Mouse (Mus musculus): ENCODE measurements at regions not wholly inside any gene's neighbourhood (a gene's known extent, or its start where the extent isn't known, plus 50 kb on each side); places are given as distances from the start of the nearest gene placed in this dataset.

DNA sequence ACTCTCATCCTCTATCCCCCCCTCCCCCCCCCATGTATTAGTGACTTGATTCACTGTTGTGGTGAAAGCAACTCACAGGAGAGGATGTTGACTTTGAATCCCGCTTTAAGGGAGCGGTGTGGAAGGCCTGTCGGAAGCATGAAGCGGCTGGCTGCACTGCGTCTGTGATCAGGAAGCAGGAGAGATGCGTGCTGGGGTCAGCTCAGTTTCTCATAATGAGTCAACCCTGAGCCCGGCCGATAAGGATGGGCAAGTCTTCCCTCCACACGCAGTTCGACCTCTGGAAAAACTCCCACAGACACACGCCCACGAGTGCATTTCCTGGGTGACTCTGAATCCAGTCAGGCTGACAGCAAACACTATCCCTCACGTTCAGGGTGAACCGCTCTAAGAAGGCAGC lies 398.0 kb downstream of the Sox9 start:
- no peak for TF ChIP-seq CTCF (IDR thresholded peaks at IDR 0.05; ENCODE audit: low read depth, low read length)
- no peak for TF ChIP-seq POLR2A (IDR thresholded peaks at IDR 0.05; ENCODE audit: borderline replicate concordance, low read depth, low read length)
- Histone ChIP-seq H3K27ac (ENCODE audit: insufficient read depth, low read depth, low read length) (no peak overlapping the region), H3K4me1 (ENCODE audit: control insufficient read depth, insufficient read depth, low read length) (no peaks in the 10 kb centered on the region), H3K4me3 (ENCODE audit: insufficient read depth, low read length) (no peak overlapping the region)

DNA sequence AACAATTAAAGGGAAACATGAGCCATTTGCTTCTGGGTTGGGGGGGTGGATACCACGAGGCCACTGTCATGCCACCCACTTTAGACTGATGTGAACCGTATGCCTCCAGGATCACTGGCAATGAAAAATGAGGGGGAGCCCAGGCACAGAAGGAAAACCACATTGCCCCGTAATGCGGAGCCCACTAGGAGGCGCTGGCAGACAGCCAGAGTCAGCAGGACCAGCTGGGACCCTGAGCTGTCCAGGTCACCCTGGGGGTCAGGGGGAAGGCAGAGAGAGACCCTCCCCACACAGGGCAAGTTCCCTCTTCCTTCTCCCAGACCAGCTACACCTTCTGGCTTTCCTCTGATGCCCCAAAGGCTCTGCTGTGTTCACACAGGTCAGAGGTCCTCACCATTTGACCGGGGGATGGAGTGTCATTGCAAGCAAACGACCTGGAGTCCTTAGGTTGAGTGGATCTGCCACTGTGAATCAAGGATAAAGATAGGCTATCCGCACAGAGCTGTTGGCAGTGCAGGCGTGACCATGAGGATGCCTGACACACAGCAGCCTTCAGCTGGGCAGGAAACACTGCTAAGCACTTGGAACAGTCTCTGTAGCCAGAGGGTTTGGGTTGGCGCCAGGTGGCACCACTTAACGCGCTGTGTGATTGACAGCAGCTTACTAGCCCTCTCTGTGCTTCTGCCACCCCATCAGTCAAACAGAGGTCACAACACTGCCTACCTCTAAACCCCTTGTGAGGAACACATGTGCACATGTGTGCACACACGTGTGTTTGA lies 400.2 kb downstream of the Sox9 start:
- TF ChIP-seq POLR2A (IDR thresholded peaks at IDR 0.05; ENCODE audit: borderline replicate concordance, low read depth, low read length), result no peak
- no peak for TF ChIP-seq CTCF (IDR thresholded peaks at IDR 0.05; ENCODE audit: low read depth, low read length)
- H3K4me1 ChIP-seq (ENCODE audit: control insufficient read depth, insufficient read depth, low read length), result no peaks in the 10 kb centered on the region
- no peak overlapping the region for H3K27ac ChIP-seq (ENCODE audit: insufficient read depth, low read depth, low read length)
- H3K4me3 ChIP-seq (ENCODE audit: insufficient read depth, low read length), result no peak overlapping the region

DNA sequence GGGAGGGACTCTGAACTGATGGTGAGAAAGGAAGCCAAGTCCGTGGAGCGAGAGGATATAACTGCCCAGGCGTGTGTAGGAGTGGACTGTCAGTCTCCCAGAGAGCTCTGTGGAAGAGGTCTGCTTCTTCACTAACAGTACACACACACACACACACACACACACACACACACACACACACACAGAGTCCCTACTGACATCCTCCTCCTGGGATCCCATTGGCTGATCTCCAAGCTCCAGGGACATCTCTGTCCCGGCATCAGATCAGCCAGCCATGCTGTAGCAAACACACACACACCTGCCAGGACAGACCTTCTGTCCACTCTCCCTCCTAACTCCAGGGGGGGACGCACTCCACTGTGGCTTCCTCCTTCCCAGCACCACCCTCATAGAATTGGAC lies 401.5 kb downstream of the Sox9 start:
- H3K4me1 ChIP-seq (ENCODE audit: control insufficient read depth, insufficient read depth, low read length), result no peaks in the 10 kb centered on the region
- no peak overlapping the region for H3K27ac ChIP-seq (ENCODE audit: insufficient read depth, low read depth, low read length)
- no peak overlapping the region for H3K4me3 ChIP-seq (ENCODE audit: insufficient read depth, low read length)
- TF ChIP-seq POLR2A (IDR thresholded peaks at IDR 0.05; ENCODE audit: borderline replicate concordance, low read depth, low read length) (no peak), CTCF (IDR thresholded peaks at IDR 0.05; ENCODE audit: low read depth, low read length) (no peak)

DNA sequence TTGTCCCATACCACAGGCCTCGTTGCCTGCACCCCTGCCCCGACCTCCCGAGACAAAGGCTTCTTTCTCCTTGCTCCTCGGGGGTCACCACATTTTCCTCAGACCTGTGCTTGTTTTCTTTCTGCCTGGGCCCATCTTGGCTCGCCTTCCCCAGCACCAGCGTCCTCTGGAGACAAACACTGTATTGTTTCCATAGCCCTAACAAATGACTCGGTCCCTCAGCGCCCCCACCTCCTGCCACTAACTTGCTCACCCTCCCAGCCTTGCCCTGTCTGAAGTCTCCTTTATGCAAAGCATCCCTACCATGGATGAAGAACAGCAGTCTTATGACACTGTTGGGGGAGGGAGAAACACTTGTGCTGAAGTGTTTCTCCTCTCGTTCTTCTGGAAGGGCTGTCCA lies 402.1 kb downstream of the Sox9 start:
- no peaks in the 10 kb centered on the region for H3K4me1 ChIP-seq (ENCODE audit: control insufficient read depth, insufficient read depth, low read length)
- TF ChIP-seq POLR2A (IDR thresholded peaks at IDR 0.05; ENCODE audit: borderline replicate concordance, low read depth, low read length), result no peak
- no peak for TF ChIP-seq CTCF (IDR thresholded peaks at IDR 0.05; ENCODE audit: low read depth, low read length)

DNA sequence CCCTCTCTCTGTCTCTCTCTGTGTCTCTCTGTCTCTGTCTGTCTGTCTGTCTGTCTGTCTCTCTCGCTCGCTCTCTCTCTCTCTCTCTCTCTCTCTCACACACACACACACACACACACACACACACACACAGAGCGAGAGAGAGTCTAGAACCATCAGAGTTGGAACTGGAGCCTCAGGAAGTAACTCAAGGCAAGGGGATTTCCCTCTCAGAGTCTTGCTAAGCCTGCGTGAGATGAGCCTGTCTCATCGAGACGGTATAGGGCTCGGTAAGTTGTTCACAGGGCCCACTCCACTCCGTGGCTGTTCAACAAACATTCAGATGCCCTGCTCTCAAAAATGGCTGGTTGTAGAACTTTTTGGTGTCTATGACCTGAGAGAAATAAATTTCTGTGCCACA lies 405.4 kb downstream of the Sox9 start:
- TF ChIP-seq POLR2A (IDR thresholded peaks at IDR 0.05; ENCODE audit: borderline replicate concordance, low read depth, low read length) (no peak), CTCF (IDR thresholded peaks at IDR 0.05; ENCODE audit: low read depth, low read length) (no peak)
- Histone ChIP-seq H3K27ac (ENCODE audit: insufficient read depth, low read depth, low read length) (no peak overlapping the region), H3K4me1 (ENCODE audit: control insufficient read depth, insufficient read depth, low read length) (no peaks in the 10 kb centered on the region), H3K4me3 (ENCODE audit: insufficient read depth, low read length) (no peak overlapping the region)

More for the DNA sequence above, 402.1 kb downstream of the Sox9 start:
- Histone ChIP-seq H3K4me3 (ENCODE audit: insufficient read depth, low read length) (no peak overlapping the region), H3K27ac (ENCODE audit: insufficient read depth, low read depth, low read length) (no peak overlapping the region)

DNA sequence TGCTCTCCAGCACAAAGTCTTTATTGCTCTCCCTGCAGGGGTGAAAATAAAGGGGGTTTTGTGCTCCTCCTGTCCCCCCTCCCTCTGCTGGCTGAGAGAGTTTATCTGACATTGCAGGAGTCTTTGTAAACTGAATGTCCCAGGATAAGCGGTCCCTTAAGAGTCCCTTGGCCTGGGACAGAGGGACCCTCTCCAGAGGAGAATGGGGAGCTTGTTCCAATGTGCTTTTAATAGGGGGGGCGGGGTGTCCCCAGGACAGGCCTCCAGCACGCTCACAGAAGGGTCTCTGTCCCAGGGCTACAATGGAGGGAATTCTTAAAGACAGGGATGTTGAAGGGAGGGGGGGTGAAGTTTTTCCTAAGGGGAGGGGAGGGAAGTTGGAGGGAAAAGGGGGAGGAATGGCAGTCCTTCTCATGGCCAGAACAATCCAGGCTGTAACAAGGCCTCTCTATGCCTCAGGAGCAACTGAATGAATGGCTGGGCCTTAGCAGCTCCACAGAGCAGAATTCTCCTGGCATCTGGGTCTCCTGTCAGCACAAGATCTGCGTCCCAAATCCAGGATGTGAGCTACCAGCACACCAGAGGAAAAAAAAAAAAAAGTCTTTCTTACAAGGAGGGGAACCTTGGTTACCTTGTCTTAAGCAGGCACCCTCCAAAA lies 406.4 kb downstream of the Sox9 start:
- H3K27ac ChIP-seq (ENCODE audit: insufficient read depth, low read depth, low read length), result no peak overlapping the region
- H3K4me1 ChIP-seq (ENCODE audit: control insufficient read depth, insufficient read depth, low read length), result no peaks in the 10 kb centered on the region
- TF ChIP-seq POLR2A (IDR thresholded peaks at IDR 0.05; ENCODE audit: borderline replicate concordance, low read depth, low read length) (no peak), CTCF (IDR thresholded peaks at IDR 0.05; ENCODE audit: low read depth, low read length) (no peak)
- H3K4me3 ChIP-seq (ENCODE audit: insufficient read depth, low read length), result no peak overlapping the region

DNA sequence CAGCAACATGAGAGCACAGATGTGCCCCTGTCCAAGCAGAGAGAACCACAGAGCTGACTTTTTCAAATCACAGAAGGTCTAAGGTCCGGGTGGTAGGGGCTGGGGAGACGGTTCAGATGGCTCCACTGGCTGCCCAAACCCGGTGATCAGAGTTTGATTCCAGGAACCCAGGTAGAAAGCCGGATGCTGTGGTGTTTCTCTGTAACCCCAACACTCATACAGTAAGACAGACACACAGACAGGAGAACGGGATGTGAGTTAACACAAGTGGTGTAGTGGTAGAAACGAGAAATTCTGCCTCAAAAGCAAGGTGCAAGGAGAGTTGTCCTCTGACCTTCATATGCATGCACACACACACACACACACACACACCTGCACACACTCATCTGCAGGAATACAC lies 408.0 kb downstream of the Sox9 start:
- TF ChIP-seq CTCF (IDR thresholded peaks at IDR 0.05; ENCODE audit: low read depth, low read length) (no peak), POLR2A (IDR thresholded peaks at IDR 0.05; ENCODE audit: borderline replicate concordance, low read depth, low read length) (no peak)
- no peaks in the 10 kb centered on the region for H3K4me1 ChIP-seq (ENCODE audit: control insufficient read depth, insufficient read depth, low read length)
- no peak overlapping the region for H3K27ac ChIP-seq (ENCODE audit: insufficient read depth, low read depth, low read length)
- H3K4me3 ChIP-seq (ENCODE audit: insufficient read depth, low read length), result no peak overlapping the region

DNA sequence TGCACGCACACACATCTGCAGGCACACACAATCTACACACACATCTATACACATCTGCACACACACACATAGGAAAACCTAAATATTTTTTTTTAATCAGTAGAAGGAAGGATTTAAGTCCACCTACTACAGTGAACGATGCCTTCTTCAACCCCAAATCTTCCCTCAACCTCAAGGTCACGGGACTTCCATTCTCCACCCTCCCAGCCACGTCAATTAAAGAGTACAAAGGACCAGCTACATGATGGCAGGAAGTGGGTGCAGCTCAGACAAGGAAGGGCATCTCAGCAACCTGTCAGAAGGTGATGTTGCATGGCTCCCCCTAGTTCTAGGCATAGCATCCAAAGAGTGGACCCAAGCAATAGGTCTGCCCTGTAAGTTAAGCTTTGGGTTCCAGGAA lies 408.5 kb downstream of the Sox9 start:
- Histone ChIP-seq H3K4me3 (ENCODE audit: insufficient read depth, low read length) (no peak overlapping the region), H3K27ac (ENCODE audit: insufficient read depth, low read depth, low read length) (no peak overlapping the region), H3K4me1 (ENCODE audit: control insufficient read depth, insufficient read depth, low read length) (no peaks in the 10 kb centered on the region)
- no peak for TF ChIP-seq CTCF (IDR thresholded peaks at IDR 0.05; ENCODE audit: low read depth, low read length)
- no peak for TF ChIP-seq POLR2A (IDR thresholded peaks at IDR 0.05; ENCODE audit: borderline replicate concordance, low read depth, low read length)

DNA sequence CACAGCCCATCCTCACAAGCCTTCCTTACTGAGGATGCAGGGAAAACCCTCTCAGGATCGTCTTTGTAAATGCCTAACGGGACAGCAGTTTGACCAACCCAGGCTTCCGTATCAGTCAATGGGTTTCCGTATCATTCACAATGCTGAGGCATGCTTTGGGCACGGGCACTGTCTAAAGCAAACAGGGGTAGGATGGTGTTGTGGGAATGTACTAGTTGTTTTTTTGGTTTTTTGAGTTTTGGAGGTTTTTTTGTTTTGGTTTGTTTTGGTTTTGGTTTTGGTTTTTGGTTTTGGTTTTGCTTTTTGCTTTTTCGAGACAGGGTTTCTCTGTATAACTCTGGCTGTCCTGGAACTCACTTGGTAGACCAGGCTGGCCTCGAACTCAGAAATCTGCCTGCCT lies 409.0 kb downstream of the Sox9 start:
- no peak overlapping the region for H3K27ac ChIP-seq (ENCODE audit: insufficient read depth, low read depth, low read length)
- no peak overlapping the region for H3K4me3 ChIP-seq (ENCODE audit: insufficient read depth, low read length)
- no peak for TF ChIP-seq POLR2A (IDR thresholded peaks at IDR 0.05; ENCODE audit: borderline replicate concordance, low read depth, low read length)
- TF ChIP-seq CTCF (IDR thresholded peaks at IDR 0.05; ENCODE audit: low read depth, low read length), result no peak
- H3K4me1 ChIP-seq (ENCODE audit: control insufficient read depth, insufficient read depth, low read length), result no peaks in the 10 kb centered on the region

DNA sequence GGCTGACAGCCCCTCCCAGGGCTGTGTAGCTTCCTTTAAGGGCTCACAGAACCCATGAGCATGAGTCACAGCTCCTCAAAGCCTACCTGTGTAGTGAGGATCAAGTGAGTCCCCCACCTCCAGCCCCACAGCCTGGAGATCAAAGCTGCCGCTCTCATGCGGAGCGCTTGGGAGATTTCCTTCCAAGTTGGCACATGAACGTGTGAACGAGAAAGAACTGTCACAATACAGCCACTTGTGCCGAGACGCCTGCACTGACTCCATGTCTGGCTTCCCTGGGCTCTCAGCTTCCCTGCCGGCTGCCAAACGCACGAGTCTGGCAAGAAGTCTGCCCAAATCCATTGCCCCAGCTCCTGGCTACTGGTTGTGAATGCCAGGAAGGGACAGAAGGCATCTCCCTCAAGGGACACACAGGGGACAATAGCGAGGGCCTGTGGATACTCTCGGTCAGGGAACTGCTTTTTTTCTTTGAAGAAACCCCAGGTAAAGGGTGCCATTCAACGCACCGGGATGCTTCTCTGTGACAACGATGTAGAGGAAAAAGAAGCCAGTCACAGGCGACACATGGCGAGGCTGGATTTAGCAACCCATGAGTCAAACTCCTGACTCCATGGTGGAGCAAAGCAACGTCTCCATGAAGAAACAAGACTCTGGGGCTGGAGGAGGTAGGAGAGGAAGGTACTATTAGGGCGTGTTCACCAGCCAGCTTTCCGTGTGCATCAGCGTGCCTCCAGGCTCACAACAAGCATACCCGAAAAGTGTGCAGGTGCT lies 410.2 kb downstream of the Sox9 start:
- no peak overlapping the region for H3K27ac ChIP-seq (ENCODE audit: insufficient read depth, low read depth, low read length)
- TF ChIP-seq POLR2A (IDR thresholded peaks at IDR 0.05; ENCODE audit: borderline replicate concordance, low read depth, low read length), result no peak
- H3K4me3 ChIP-seq (ENCODE audit: insufficient read depth, low read length), result no peak overlapping the region
- no peaks in the 10 kb centered on the region for H3K4me1 ChIP-seq (ENCODE audit: control insufficient read depth, insufficient read depth, low read length)

All from bone marrow macrophage, adult 2 months (primary cell).